Mouse (Mus musculus): ENCODE results near the gene Ppef1. TPM values are rescaled to one million over a fixed set of nuclear protein-coding genes. Genes with fewer than 3 reads are reported as not detected.

Ppef1 gene
- polyA plus RNA-seq, 1 experiment, result not detected

DNA sequence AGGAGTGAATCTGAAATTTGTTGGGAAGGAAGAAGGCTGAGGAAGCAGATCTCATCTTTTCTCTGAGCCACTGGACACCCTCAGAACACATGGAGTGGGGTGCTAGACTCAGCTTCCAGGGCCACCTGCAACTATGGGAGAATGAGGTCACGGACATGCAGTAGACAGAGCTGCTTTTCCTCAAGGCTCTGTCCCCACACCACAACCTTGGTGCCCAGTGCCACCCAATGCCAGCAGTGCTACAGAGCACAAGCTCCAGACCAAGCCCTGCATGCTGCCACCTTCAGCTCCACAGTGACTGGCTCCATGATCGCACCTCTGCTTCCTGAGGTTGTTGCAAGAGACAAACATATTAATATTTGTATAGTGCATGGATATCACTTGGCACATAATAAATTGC is 132.2 kb downstream of the Ppef1 start:
- Histone ChIP-seq H3K4me3 (ENCODE audit: low read depth, low read length) (no peak overlapping the region), H3K27me3 (ENCODE audit: control insufficient read depth, insufficient read depth, low read length, poor library complexity, severe bottlenecking) (no peaks in the 10 kb centered on the region), H3K4me1 (ENCODE audit: control insufficient read depth, insufficient read depth, low read length) (no peaks in the 10 kb centered on the region), H3K9me3 (replicated peaks; ENCODE audit: control insufficient read depth, insufficient read depth, low read length, poor library complexity, severe bottlenecking) (no peaks in the 10 kb centered on the region), H3K36me3 (ENCODE audit: control insufficient read depth, insufficient read depth, low read length, poor library complexity, severe bottlenecking) (no peaks in the 10 kb centered on the region), H3K9ac (ENCODE audit: low read depth, poor library complexity, severe bottlenecking) (no peak overlapping the region), H3K27ac (ENCODE audit: insufficient read depth, low read length) (no peak overlapping the region)
- TF ChIP-seq EP300 (IDR thresholded peaks at IDR 0.05; ENCODE audit: insufficient read depth, low read depth, low read length) (no peak), CTCF (IDR thresholded peaks at IDR 0.05; ENCODE audit: low read depth, low read length) (no peak), POLR2A (IDR thresholded peaks at IDR 0.05; ENCODE audit: insufficient read depth, low read length) (no peak)

DNA sequence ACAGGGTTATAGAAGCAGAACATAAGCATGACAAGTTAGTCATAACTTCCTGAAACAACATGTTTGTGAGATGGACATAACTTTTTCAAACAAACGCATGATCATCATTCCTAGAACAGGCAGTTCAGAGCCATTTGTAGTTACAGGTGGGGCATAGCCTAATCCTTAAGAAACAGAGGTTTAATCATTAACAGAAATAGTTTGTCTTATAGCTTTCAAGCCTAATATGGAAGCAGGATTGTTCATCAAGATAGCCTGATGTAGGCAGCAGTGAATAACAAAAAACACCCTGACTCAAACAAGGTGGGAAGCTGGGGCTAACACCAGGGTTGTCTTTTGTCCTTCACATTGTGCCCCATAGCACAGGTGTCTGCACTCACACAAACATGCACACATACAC is 132.8 kb downstream of the Ppef1 start:
- Histone ChIP-seq H3K36me3 (ENCODE audit: control insufficient read depth, insufficient read depth, low read length, poor library complexity, severe bottlenecking) (no peaks in the 10 kb centered on the region), H3K4me1 (ENCODE audit: control insufficient read depth, insufficient read depth, low read length) (no peaks in the 10 kb centered on the region), H3K9ac (ENCODE audit: low read depth, poor library complexity, severe bottlenecking) (no peak overlapping the region), H3K27me3 (ENCODE audit: control insufficient read depth, insufficient read depth, low read length, poor library complexity, severe bottlenecking) (no peaks in the 10 kb centered on the region), H3K4me3 (ENCODE audit: low read depth, low read length) (no peak overlapping the region), H3K9me3 (replicated peaks; ENCODE audit: control insufficient read depth, insufficient read depth, low read length, poor library complexity, severe bottlenecking) (no peaks in the 10 kb centered on the region), H3K27ac (ENCODE audit: insufficient read depth, low read length) (no peak overlapping the region)
- TF ChIP-seq POLR2A (IDR thresholded peaks at IDR 0.05; ENCODE audit: insufficient read depth, low read length) (no peak), EP300 (IDR thresholded peaks at IDR 0.05; ENCODE audit: insufficient read depth, low read depth, low read length) (no peak), CTCF (IDR thresholded peaks at IDR 0.05; ENCODE audit: low read depth, low read length) (no peak)

DNA sequence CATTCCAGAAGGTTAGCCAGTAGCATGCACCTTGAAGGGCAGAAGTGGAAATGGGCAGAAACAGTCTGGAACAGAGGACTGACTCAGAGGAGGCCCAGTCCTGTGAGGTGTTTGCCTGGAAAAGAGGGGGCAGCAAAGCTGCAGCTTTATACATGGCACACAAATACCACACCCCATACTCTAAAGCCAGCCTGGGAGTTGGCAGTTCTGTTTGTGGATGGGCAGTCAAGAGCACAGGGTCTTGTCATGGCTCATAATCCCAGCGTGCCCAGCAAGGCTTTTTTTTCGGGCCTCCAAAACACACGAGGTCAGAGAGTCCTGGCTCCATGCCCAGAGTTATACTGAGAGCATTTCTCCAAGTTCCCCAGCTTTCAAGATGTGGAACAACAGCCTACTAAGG is 134.5 kb downstream of the Ppef1 start:
- no peaks in the 10 kb centered on the region for H3K36me3 ChIP-seq (ENCODE audit: control insufficient read depth, insufficient read depth, low read length, poor library complexity, severe bottlenecking)

DNA sequence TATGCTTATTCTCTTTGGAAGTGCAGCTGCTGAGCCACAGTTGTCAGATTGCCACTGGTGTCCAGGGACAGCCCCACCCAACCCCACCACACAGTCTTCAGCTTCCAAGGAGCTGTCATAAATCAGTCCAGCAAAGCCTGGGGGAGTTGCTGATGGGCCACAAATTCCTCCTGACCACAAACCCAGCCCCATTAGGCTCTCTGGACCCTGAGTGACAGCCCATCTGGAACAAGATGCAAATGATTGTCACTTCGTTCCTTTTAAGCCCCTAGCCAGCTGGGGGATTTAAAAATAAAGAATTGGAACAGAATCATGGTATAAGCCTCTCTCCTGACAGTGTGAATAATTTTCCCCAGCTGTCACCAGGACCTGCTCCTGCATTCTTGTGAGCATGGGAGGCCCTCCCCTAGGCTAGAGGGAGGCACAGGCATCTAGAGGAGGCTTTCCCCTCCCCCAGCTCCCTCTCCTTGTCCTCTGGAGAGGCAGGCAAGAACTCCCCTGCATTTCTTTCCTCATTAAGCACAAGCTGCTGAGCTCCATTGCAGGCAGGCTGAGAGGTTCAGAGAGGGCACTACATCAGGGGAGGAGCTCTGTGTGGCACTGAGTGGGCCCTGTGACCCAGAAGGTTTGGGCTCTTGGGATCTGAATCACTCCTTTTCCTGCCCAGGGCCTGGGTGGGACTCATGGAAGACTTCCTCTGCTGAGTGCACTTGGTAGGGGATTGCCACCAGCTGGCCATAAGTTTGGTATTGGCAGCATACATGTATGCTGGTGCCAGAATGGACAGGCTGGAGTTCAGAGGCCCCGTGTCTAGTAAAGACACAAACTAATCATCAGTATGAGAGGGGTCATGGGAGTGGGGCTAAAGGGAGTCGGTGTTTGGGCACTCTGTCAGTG is 136.8 kb downstream of the Ppef1 start:
- H3K36me3 ChIP-seq (ENCODE audit: control insufficient read depth, insufficient read depth, low read length, poor library complexity, severe bottlenecking), result no peaks in the 10 kb centered on the region
- no peak overlapping the region for H3K27ac ChIP-seq (ENCODE audit: insufficient read depth, low read length)
- H3K9ac ChIP-seq (ENCODE audit: low read depth, poor library complexity, severe bottlenecking), result no peak overlapping the region
- H3K4me3 ChIP-seq (ENCODE audit: low read depth, low read length), result no peak overlapping the region
- no peaks in the 10 kb centered on the region for H3K27me3 ChIP-seq (ENCODE audit: control insufficient read depth, insufficient read depth, low read length, poor library complexity, severe bottlenecking)
- TF ChIP-seq CTCF (IDR thresholded peaks at IDR 0.05; ENCODE audit: low read depth, low read length) (no peak), POLR2A (IDR thresholded peaks at IDR 0.05; ENCODE audit: insufficient read depth, low read length) (no peak), EP300 (IDR thresholded peaks at IDR 0.05; ENCODE audit: insufficient read depth, low read depth, low read length) (no peak)
- H3K9me3 ChIP-seq (replicated peaks; ENCODE audit: control insufficient read depth, insufficient read depth, low read length, poor library complexity, severe bottlenecking), result no peaks in the 10 kb centered on the region
- no peaks in the 10 kb centered on the region for H3K4me1 ChIP-seq (ENCODE audit: control insufficient read depth, insufficient read depth, low read length)

More for the DNA sequence above, 134.5 kb downstream of the Ppef1 start:
- Histone ChIP-seq H3K27ac (ENCODE audit: insufficient read depth, low read length) (no peak overlapping the region), H3K4me3 (ENCODE audit: low read depth, low read length) (no peak overlapping the region), H3K9me3 (replicated peaks; ENCODE audit: control insufficient read depth, insufficient read depth, low read length, poor library complexity, severe bottlenecking) (no peaks in the 10 kb centered on the region), H3K9ac (ENCODE audit: low read depth, poor library complexity, severe bottlenecking) (no peak overlapping the region), H3K27me3 (ENCODE audit: control insufficient read depth, insufficient read depth, low read length, poor library complexity, severe bottlenecking) (no peaks in the 10 kb centered on the region), H3K4me1 (ENCODE audit: control insufficient read depth, insufficient read depth, low read length) (no peaks in the 10 kb centered on the region)
- TF ChIP-seq POLR2A (IDR thresholded peaks at IDR 0.05; ENCODE audit: insufficient read depth, low read length) (no peak), CTCF (IDR thresholded peaks at IDR 0.05; ENCODE audit: low read depth, low read length) (no peak), EP300 (IDR thresholded peaks at IDR 0.05; ENCODE audit: insufficient read depth, low read depth, low read length) (no peak)

DNA sequence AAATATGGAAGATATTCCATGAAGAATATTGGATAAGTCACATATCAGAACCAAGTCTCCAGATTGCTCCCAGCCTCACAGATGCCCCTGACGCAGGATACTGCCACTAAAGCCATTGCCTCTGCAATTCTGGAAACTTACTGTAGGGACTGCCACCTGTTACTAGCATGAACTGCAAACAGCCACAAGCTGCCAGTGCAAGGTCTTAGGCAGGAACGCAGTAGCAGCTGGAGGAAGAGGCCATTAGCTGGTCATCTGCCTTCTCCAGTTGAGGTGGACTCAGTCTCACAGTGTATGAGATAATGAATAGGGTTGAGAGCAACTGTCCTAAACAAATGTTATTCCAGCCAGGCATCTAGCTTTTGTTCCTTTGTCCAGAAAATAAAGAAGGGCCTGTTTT is 137.5 kb downstream of the Ppef1 start:
- Histone ChIP-seq H3K27ac (ENCODE audit: insufficient read depth, low read length) (no peak overlapping the region), H3K27me3 (ENCODE audit: control insufficient read depth, insufficient read depth, low read length, poor library complexity, severe bottlenecking) (no peaks in the 10 kb centered on the region), H3K36me3 (ENCODE audit: control insufficient read depth, insufficient read depth, low read length, poor library complexity, severe bottlenecking) (no peaks in the 10 kb centered on the region), H3K4me3 (ENCODE audit: low read depth, low read length) (no peak overlapping the region), H3K9ac (ENCODE audit: low read depth, poor library complexity, severe bottlenecking) (no peak overlapping the region), H3K9me3 (replicated peaks; ENCODE audit: control insufficient read depth, insufficient read depth, low read length, poor library complexity, severe bottlenecking) (no peaks in the 10 kb centered on the region), H3K4me1 (ENCODE audit: control insufficient read depth, insufficient read depth, low read length) (no peaks in the 10 kb centered on the region)
- TF ChIP-seq EP300 (IDR thresholded peaks at IDR 0.05; ENCODE audit: insufficient read depth, low read depth, low read length) (no peak), CTCF (IDR thresholded peaks at IDR 0.05; ENCODE audit: low read depth, low read length) (no peak), POLR2A (IDR thresholded peaks at IDR 0.05; ENCODE audit: insufficient read depth, low read length) (no peak)

DNA sequence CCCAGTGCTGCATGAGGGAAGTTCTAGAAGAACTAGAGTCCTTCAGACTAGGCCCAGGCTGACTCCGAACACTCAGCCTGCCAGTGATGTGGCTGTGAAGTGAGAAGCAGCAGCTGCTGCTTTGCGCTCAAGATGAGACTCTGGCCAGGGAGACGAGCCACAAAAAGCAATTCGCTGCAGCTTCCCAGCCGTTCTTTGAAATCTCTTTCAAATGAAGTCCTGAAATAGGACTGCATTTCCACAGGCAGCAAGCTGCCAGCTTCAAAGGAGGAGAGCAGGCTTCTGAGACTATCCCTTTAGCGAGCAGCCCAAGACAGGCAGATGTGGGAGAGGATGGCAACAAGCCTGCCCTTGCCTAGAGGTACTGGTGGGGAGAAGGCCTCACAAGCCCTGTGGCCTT is 142.6 kb downstream of the Ppef1 start:
- H3K27ac ChIP-seq (ENCODE audit: insufficient read depth, low read length), result no peak overlapping the region
- H3K4me3 ChIP-seq (ENCODE audit: low read depth, low read length), result no peak overlapping the region
- TF ChIP-seq EP300 (IDR thresholded peaks at IDR 0.05; ENCODE audit: insufficient read depth, low read depth, low read length) (no peak), POLR2A (IDR thresholded peaks at IDR 0.05; ENCODE audit: insufficient read depth, low read length) (no peak), CTCF (IDR thresholded peaks at IDR 0.05; ENCODE audit: low read depth, low read length) (no peak)
- no peak overlapping the region for H3K9ac ChIP-seq (ENCODE audit: low read depth, poor library complexity, severe bottlenecking)
- no peaks in the 10 kb centered on the region for H3K27me3 ChIP-seq (ENCODE audit: control insufficient read depth, insufficient read depth, low read length, poor library complexity, severe bottlenecking)
- H3K4me1 ChIP-seq (ENCODE audit: control insufficient read depth, insufficient read depth, low read length), result no peaks in the 10 kb centered on the region
- no peaks in the 10 kb centered on the region for H3K9me3 ChIP-seq (replicated peaks; ENCODE audit: control insufficient read depth, insufficient read depth, low read length, poor library complexity, severe bottlenecking)
- H3K36me3 ChIP-seq (ENCODE audit: control insufficient read depth, insufficient read depth, low read length, poor library complexity, severe bottlenecking), result no peaks in the 10 kb centered on the region

All from ES-Bruce4 (cell line).